Mouse (Mus musculus): ENCODE data around the gene Rnaseh2c. TPM values are rescaled to one million over a fixed set of nuclear protein-coding genes. Genes with fewer than 3 reads are reported as not detected.

The Rnaseh2c gene
- 79.1 TPM for polyA plus RNA-seq (2021)

- no peak for TF ChIP-seq CTCF (IDR thresholded peaks at IDR 0.05)
- POLR2A ChIA-PET = interaction anchor here (1.0 kb wide), 1 partner anchor 158 kb away, joined by 4 read pairs; no protein-coding TSS in a partner anchor
- no peaks in the 10 kb centered on the region for H3K27me3 ChIP-seq
- ATAC-seq (peak; percentile 70), DNase-seq (ENCODE audit: low read depth, low spot score) (peak; percentile 41)
- in situ Hi-C loops (cut with MboI; ENCODE audit: low pct_unique_long_range_greater_than_20kb) = no loop called here
- CTCF ChIA-PET = interaction anchor here (1.7 kb wide), 1 partner anchor 34 kb away, joined by 6 read pairs; the partner anchor contains the start of gene Ap5b1
Observed at GRCm38 (mm10) chr19:5601752-5602541, at the start of gene Rnaseh2c. Rnaseh2c (plus strand) TSS chr19:5601873.

GRCm38 (mm10) chr19:5553802-5554201 is 47.9 kb upstream of the Rnaseh2c start:
- DNase-seq (ENCODE audit: low read depth, low spot score) (no peak), ATAC-seq (no peak)
- in situ Hi-C loops (cut with MboI; ENCODE audit: low pct_unique_long_range_greater_than_20kb) = no loop called here
- H3K27me3 ChIP-seq = peaks cover 3% of the 10 kb centered on the region
- TF ChIP-seq CTCF (IDR thresholded peaks at IDR 0.05) = no peak
- CTCF ChIA-PET = interaction anchor here (1.2 to 1.8 kb wide), 3 partner anchors 9 to 23 kb away, joined by 4 to 6 read pairs (median 5); no protein-coding TSS in a partner anchor
- POLR2A ChIA-PET = no interaction called here

- ChIA-PET POLR2A (interaction anchor here (0.6 kb wide), 1 partner anchor 41 kb away, joined by 3 read pairs; no protein-coding TSS in a partner anchor), CTCF (interaction anchor here (1.2 to 1.8 kb wide), 3 partner anchors 9 to 24 kb away, joined by 4 to 6 read pairs (median 5); no protein-coding TSS in a partner anchor)
- H3K27me3 ChIP-seq = peaks cover 7% of the 10 kb centered on the region
- in situ Hi-C loops (cut with MboI; ENCODE audit: low pct_unique_long_range_greater_than_20kb) = no loop called here
- DNase-seq (ENCODE audit: low read depth, low spot score) (no peak), ATAC-seq (no peak)
- TF ChIP-seq CTCF (IDR thresholded peaks at IDR 0.05) = no peak
Observed at GRCm38 (mm10) chr19:5554212-5554611, 47.5 kb upstream of the Rnaseh2c start.

- CTCF ChIA-PET = interaction anchor here (2.8 to 4.0 kb wide), 2 partner anchors 9 to 29 kb away, joined by 13 to 20 read pairs; partner anchors contain the start of gene Ap5b1
- POLR2A ChIA-PET = interaction anchor here (1.2 kb wide), 1 partner anchor 28 kb away, joined by 3 read pairs; no protein-coding TSS in a partner anchor
- peaks cover 12% of the 10 kb centered on the region for H3K27me3 ChIP-seq
- in situ Hi-C loops (cut with MboI; ENCODE audit: low pct_unique_long_range_greater_than_20kb) = no loop called here
- ATAC-seq (no peak), DNase-seq (ENCODE audit: low read depth, low spot score) (no peak)
- no peak for TF ChIP-seq CTCF (IDR thresholded peaks at IDR 0.05)
Observed at GRCm38 (mm10) chr19:5558169-5558568, 43.5 kb upstream of the Rnaseh2c start.

- DNase-seq (ENCODE audit: low read depth, low spot score) = no peak
- in situ Hi-C loops (cut with MboI; ENCODE audit: low pct_unique_long_range_greater_than_20kb) = no loop called here
- no peak for TF ChIP-seq CTCF (IDR thresholded peaks at IDR 0.05)
- ChIA-PET POLR2A (interaction anchor here (0.8 to 1.2 kb wide), 2 partner anchors 14 to 29 kb away, joined by 3 to 4 read pairs; no protein-coding TSS in a partner anchor), CTCF (interaction anchor here (0.9 to 2.8 kb wide), 2 partner anchors 10 to 29 kb away, joined by 3 to 13 read pairs; no protein-coding TSS in a partner anchor)
- no peak for ATAC-seq
- H3K27me3 ChIP-seq = peaks cover 12% of the 10 kb centered on the region
Observed at GRCm38 (mm10) chr19:5558770-5559169, 42.9 kb upstream of the Rnaseh2c start.

- peaks cover 12% of the 10 kb centered on the region for H3K27me3 ChIP-seq
- DNase-seq (ENCODE audit: low read depth, low spot score) (no peak), ATAC-seq (no peak)
- ChIA-PET CTCF (interaction anchor here (0.9 kb wide), 1 partner anchor 10 kb away, joined by 3 read pairs; no protein-coding TSS in a partner anchor), POLR2A (interaction anchor here (0.8 to 1.4 kb wide), 3 partner anchors 9 to 30 kb away, joined by 3 to 4 read pairs (median 3); partner anchors contain the start of gene Ap5b1)
- TF ChIP-seq CTCF (IDR thresholded peaks at IDR 0.05) = no peak
- in situ Hi-C loops (cut with MboI; ENCODE audit: low pct_unique_long_range_greater_than_20kb) = no loop called here
Observed at GRCm38 (mm10) chr19:5559229-5559628, 42.4 kb upstream of the Rnaseh2c start.

- DNase-seq (ENCODE audit: low read depth, low spot score) (no peak), ATAC-seq (no peak)
- H3K27me3 ChIP-seq = peaks cover 12% of the 10 kb centered on the region
- CTCF ChIA-PET = no interaction called here
- in situ Hi-C loops (cut with MboI; ENCODE audit: low pct_unique_long_range_greater_than_20kb) = no loop called here
- no peak for TF ChIP-seq CTCF (IDR thresholded peaks at IDR 0.05)
- POLR2A ChIA-PET = interaction anchor here (0.6 to 1.4 kb wide), 4 partner anchors 8 to 30 kb away, joined by 3 to 4 read pairs (median 4); partner anchors contain the start of gene Ap5b1
Observed at GRCm38 (mm10) chr19:5559631-5560456, 41.8 kb upstream of the Rnaseh2c start.

GRCm38 (mm10) chr19:5560457-5561041 is 41.1 kb upstream of the Rnaseh2c start, which contains the start of gene Ovol1:
Ovol1 (minus strand) TSS chr19:5560646.
- POLR2A ChIA-PET = interaction anchor here (0.6 to 1.4 kb wide), 2 partner anchors 7 to 31 kb away, joined by 3 to 4 read pairs; partner anchors contain the start of gene Ap5b1
- in situ Hi-C loops (cut with MboI; ENCODE audit: low pct_unique_long_range_greater_than_20kb) = no loop called here
- no peak for DNase-seq (ENCODE audit: low read depth, low spot score)
- ATAC-seq = no peak
- no peak for TF ChIP-seq CTCF (IDR thresholded peaks at IDR 0.05)
- CTCF ChIA-PET = no interaction called here
- H3K27me3 ChIP-seq = peaks cover 12% of the 10 kb centered on the region

GRCm38 (mm10) chr19:5561252-5561790 is 40.4 kb upstream of the Rnaseh2c start:
- ATAC-seq (no peak), DNase-seq (ENCODE audit: low read depth, low spot score) (no peak)
- in situ Hi-C loops (cut with MboI; ENCODE audit: low pct_unique_long_range_greater_than_20kb) = no loop called here
- ChIA-PET CTCF (interaction anchor here (15.0 kb wide), 1 partner anchor 30 kb away, joined by 157 read pairs; no protein-coding TSS in a partner anchor), POLR2A (no interaction called here)
- H3K27me3 ChIP-seq = peaks cover 12% of the 10 kb centered on the region
- no peak for TF ChIP-seq CTCF (IDR thresholded peaks at IDR 0.05)

Measured in Patski (cell line).